Mouse (Mus musculus) intestine, embryonic 16.5 days (tissue): ENCODE measurements at regions not wholly inside any gene's neighbourhood (a gene's known extent, or its start where the extent isn't known, plus 50 kb on each side); places are given as distances from the start of the nearest gene placed in this dataset.

Experiments
- ATAC-seq: fragments of 200-750 bp; cut with Nextera tagmentation; 2 replicates; pipeline ENCODE4 v1.8.0; 2017; ENCODE audit warnings: moderate TSS enrichment, moderate library complexity
- H3K27ac ChIP-seq: fragments of 300-500 bp; sonication (generic); 2 replicates; pipeline ENCODE4 v1.5.1; 2014; ENCODE audit warnings: mild to moderate bottlenecking, low read length
- H3K27me3 ChIP-seq: fragments of 300-500 bp; sonication (generic); replicated peaks from 2 replicates; pipeline ENCODE4 v1.6.1; 2014; ENCODE audit warnings: low read length, control low read depth, mixed read lengths; ENCODE audit not compliant: control insufficient read depth, insufficient read depth
- H3K36me3 ChIP-seq: fragments of 300-500 bp; sonication (generic); 2 replicates; pipeline ENCODE4 v1.6.1; 2014; ENCODE audit warnings: low read length, control low read depth; ENCODE audit not compliant: control insufficient read depth, insufficient read depth
- H3K4me1 ChIP-seq: fragments of 300-500 bp; sonication (generic); 2 replicates; pipeline ENCODE4 v1.6.1; 2014; ENCODE audit warnings: low read length, control low read depth, mixed read lengths; ENCODE audit not compliant: control insufficient read depth, insufficient read depth
- H3K4me2 ChIP-seq: fragments of 300-500 bp; sonication (generic); 2 replicates; pipeline ENCODE4 v1.6.1; 2014; ENCODE audit warnings: low read depth, low read length, control low read depth
- H3K4me3 ChIP-seq: fragments of 300-500 bp; sonication (generic); 2 replicates; pipeline ENCODE4 v1.5.1; 2014; ENCODE audit warnings: mild to moderate bottlenecking, low read length
- H3K9ac ChIP-seq: fragments of 300-500 bp; sonication (generic); 2 replicates; pipeline ENCODE4 v1.6.1; 2014; ENCODE audit warnings: low read depth, low read length
- H3K9me3 ChIP-seq: fragments of 300-500 bp; sonication (generic); 2 replicates; pipeline ENCODE4 v1.6.1; 2016; ENCODE audit warnings: low read length, control low read depth; ENCODE audit not compliant: control insufficient read depth
- WGBS: fragments of 180-500 bp; shearing (Covaris S2); extraction: QIAGEN DNeasy Blood & Tissue Kit; methylation state at CpG from one replicate; pipeline ENCODE4 v1.1.7; 2014; 5-methylcytosine and 5-hydroxymethylcytosine counted together

DNA sequence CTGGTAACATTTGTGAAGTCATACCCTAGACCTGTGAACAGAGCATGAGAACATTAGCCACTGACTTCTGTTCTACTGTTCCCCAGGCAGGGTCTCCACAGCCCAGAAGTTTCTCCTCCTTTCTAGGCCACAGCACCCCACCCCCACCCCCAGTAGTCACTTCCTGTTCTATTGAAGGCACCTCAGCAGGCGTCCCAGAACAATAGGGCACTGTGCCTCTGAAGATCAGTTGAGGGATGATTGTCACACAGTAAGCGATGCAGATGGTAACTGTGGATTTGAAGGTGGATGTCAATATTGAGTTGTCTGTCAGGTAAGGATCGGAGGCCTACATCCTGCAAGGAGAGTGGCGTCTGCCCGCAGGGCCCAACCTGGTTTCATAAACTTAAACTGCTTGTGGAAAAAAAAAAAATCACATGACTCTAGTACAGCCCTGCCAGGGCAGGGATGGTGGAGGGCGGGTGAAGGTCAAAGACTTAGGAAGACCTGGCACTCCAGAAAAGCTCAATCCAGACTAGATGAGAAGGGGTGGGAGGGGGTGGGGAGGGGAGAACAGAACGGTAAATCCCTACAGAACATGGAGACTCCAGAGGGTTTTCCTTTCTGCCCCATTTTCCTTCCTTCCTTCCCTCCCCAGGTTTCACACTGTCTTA, 103.1 kb upstream of the Rybp start:
- no peak overlapping the region for H3K4me3 ChIP-seq
- H3K4me1 ChIP-seq, result peaks cover 5% of the 10 kb centered on the region
- H3K36me3 ChIP-seq, result no peaks in the 10 kb centered on the region
- H3K9me3 ChIP-seq, result no peaks in the 10 kb centered on the region; the same call in 1 of the 2 replicates
- no peaks in the 10 kb centered on the region for H3K27me3 ChIP-seq
- H3K4me2 ChIP-seq, result no peak overlapping the region
- no peak overlapping the region for H3K27ac ChIP-seq
- H3K9ac ChIP-seq, result no peak overlapping the region
- no peak for ATAC-seq
- WGBS, result 81% methylated on average over 7 of the region's 7 CpGs

GRCm38 (mm10) chr6:100387042-100387441, 99.8 kb upstream of the Rybp start:
- H3K27me3 ChIP-seq, result no peaks in the 10 kb centered on the region
- no peaks in the 10 kb centered on the region for H3K36me3 ChIP-seq
- H3K4me3 ChIP-seq, result no peak overlapping the region
- WGBS, result 25% methylated on average over 5 of the region's 5 CpGs
- no peak overlapping the region for H3K27ac ChIP-seq
- peaks cover 8% of the 10 kb centered on the region for H3K4me1 ChIP-seq
- ATAC-seq, result peak; percentile 44; the same call in 1 of the 2 replicates
- no peaks in the 10 kb centered on the region for H3K9me3 ChIP-seq
- no peak overlapping the region for H3K9ac ChIP-seq
- H3K4me2 ChIP-seq, result no peak overlapping the region

DNA sequence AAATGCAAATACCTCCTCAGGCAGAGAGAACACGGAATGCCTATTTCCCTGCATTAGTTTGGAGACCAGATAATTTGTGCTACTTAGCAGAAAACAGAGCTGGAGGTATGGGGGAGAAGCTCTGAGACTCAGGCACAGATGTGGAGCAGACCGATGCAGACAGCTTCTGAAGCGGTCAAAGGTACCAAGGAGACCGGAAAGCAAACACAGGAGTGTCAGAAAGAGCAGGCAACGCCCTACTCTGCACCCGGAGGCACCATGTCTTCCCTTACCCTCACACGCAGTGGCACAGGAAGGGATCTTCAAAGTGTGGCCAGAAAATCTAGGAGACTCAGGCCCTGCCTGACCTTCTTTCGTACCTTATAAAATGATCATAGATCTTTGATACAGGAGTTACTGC, 98.4 kb upstream of the Rybp start:
- peak; percentile 77 for ATAC-seq
- H3K27ac ChIP-seq, result no peak overlapping the region

GRCm38 (mm10) chr6:100381046-100381445, 93.8 kb upstream of the Rybp start:
- ATAC-seq, result no peak
- 86% methylated on average over 5 of the region's 5 CpGs for WGBS
- no peaks in the 10 kb centered on the region for H3K36me3 ChIP-seq

More for the DNA sequence above, 98.4 kb upstream of the Rybp start:
- WGBS, result 49% methylated on average over 8 of the region's 8 CpGs
- Histone ChIP-seq H3K9me3 (no peaks in the 10 kb centered on the region), H3K27me3 (no peaks in the 10 kb centered on the region), H3K4me3 (no peak overlapping the region), H3K4me2 (no peak overlapping the region), H3K4me1 (peaks cover 8% of the 10 kb centered on the region), H3K9ac (no peak overlapping the region), H3K36me3 (no peaks in the 10 kb centered on the region)

DNA sequence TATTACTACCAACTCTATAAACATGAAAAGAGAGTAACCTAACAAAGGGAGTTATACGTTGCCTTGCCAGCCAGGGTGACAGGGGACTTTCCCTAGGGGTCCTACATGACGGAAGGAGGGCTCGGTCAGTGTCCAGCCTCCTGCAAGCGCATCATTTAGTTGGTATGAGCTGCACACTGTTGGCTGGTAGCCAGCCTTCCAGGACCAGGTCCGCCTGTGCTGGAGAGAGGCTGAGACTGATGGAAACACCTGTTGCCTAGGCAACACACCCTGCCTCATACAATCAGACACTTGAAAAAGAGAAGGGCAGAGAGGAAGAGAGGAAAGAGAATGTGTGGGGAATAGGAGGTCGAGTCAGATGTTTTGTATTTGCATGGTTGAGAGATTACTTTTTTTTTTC, 93.3 kb upstream of the Rybp start:
- no peak overlapping the region for H3K4me3 ChIP-seq
- H3K27ac ChIP-seq, result no peak overlapping the region
- peaks cover 14% of the 10 kb centered on the region; the same call in 1 of the 2 replicates for H3K4me1 ChIP-seq
- WGBS, result 38% methylated on average over 6 of the region's 6 CpGs
- H3K9me3 ChIP-seq, result no peaks in the 10 kb centered on the region
- H3K9ac ChIP-seq, result no peak overlapping the region
- H3K4me2 ChIP-seq, result no peak overlapping the region
- no peaks in the 10 kb centered on the region for H3K36me3 ChIP-seq
- 0 out of 2 replicates have a peak, but pooled peaks have one; percentile 22 for ATAC-seq
- no peaks in the 10 kb centered on the region for H3K27me3 ChIP-seq

More at GRCm38 (mm10) chr6:100381046-100381445, 93.8 kb upstream of the Rybp start:
- Histone ChIP-seq H3K9ac (no peak overlapping the region), H3K27me3 (no peaks in the 10 kb centered on the region), H3K4me2 (no peak overlapping the region), H3K9me3 (no peaks in the 10 kb centered on the region), H3K4me1 (peaks cover 18% of the 10 kb centered on the region; the same call in 1 of the 2 replicates), H3K27ac (no peak overlapping the region), H3K4me3 (no peak overlapping the region)

DNA sequence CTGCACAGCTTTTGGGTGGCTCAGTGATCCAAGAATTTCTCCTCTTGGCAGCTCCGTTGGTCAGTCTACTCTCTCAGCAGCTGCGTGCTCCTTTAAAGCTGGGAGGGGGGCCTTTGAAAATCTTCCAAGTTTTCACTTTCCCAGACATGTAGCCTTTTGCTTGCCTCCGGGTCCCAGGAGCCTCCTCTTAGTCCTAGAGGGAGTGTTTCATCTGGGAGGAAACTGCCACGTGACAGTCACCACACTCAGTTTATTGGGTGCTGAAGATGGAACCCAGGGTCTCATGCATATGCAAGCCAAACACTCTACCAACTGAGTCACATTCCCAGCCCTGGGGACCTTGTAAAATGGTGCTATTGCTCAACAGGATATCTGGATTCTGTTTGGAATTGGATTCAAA, 92.5 kb upstream of the Rybp start:
- no peaks in the 10 kb centered on the region for H3K36me3 ChIP-seq
- no peak for ATAC-seq

DNA sequence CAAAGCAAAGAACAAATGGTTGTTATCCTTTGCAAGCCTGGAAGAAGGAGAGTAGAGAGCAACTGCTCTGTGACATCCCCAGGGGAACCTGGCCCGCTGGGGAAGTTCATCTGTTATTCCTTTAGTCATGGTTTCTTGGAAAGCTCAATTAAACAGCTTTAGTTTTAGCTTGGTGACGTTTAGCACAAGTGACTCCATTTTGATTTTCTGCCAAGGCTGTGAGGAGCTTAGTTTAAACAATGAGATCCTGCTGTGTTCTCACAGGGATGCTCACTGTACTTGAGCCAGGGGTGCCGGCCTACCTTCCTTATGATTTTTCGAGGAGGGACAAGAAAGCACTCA, 91.2 kb upstream of the Rybp start:
- 44% methylated on average over 4 of the region's 4 CpGs for WGBS
- no peak for ATAC-seq
- Histone ChIP-seq H3K9ac (no peak overlapping the region), H3K27ac (no peak overlapping the region), H3K4me2 (no peak overlapping the region), H3K9me3 (no peaks in the 10 kb centered on the region), H3K36me3 (no peaks in the 10 kb centered on the region), H3K4me3 (no peak overlapping the region), H3K27me3 (no peaks in the 10 kb centered on the region), H3K4me1 (peaks cover 10% of the 10 kb centered on the region; the same call in 1 of the 2 replicates)

More for the DNA sequence above, 92.5 kb upstream of the Rybp start:
- no peak overlapping the region for H3K9ac ChIP-seq
- no peaks in the 10 kb centered on the region for H3K9me3 ChIP-seq
- H3K4me2 ChIP-seq, result no peak overlapping the region
- H3K4me3 ChIP-seq, result no peak overlapping the region
- no peaks in the 10 kb centered on the region for H3K27me3 ChIP-seq
- WGBS, result 48% methylated on average over 4 of the region's 4 CpGs
- peaks cover 10% of the 10 kb centered on the region; the same call in 1 of the 2 replicates for H3K4me1 ChIP-seq
- H3K27ac ChIP-seq, result no peak overlapping the region

DNA sequence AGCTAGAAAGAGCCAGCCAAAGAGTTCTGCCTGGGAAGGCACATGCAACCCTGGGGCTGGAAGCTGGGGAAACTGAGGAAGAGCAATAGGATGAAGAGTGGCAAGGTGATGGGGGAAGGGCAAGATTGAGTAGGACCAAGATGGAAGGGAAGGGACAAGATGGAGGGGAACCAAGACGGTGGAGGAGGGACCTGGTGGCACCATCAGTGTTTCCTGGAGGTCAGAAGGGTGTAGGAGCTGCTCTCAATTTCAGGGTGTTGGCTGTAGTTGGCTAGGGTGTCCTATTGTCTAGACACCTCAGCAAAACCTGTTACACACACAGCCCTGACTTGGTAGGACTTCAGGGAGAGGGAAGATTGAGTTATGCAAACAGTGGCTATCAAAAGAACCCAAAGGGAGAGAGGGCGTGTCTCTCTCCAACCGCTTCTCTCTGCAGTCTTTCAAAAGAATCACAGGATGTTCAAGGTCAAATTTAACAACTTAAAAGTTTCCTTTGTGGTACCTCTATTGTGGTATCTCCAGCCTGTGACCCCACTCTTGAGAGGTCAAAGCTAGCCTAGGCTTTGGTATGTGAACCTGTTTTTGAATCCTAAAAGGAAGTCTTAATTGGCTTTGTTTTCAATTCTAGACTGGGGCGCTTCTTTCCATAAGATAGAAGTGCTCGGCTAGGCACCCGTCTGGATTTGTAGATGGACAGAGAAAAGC, 90.7 kb upstream of the Rybp start:
- Histone ChIP-seq H3K36me3 (no peaks in the 10 kb centered on the region), H3K9me3 (no peaks in the 10 kb centered on the region), H3K27me3 (no peaks in the 10 kb centered on the region), H3K4me3 (no peak overlapping the region), H3K4me1 (peaks cover 10% of the 10 kb centered on the region; the same call in 1 of the 2 replicates), H3K27ac (no peak overlapping the region), H3K4me2 (no peak overlapping the region), H3K9ac (no peak overlapping the region)
- no peak for ATAC-seq
- WGBS, result 47% methylated on average over 6 of the region's 6 CpGs

DNA sequence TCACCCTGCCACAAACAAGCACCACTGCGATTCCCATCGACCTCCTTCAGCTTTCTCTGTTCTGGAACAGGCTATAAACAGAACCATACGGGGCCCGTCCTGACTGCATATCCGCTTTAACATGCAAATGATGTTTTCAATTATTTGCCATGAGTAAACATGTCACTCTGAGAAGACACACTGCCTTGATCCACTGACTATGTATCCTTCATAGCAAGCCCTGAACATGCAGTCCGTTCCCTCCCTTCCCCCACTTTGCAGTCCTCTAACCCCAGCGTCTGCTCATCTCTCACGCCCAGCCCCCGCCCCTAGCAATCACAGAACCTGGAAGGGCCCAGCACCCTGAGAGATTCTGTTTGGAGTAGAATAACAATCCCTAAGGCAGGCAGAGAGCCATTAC, 89.4 kb upstream of the Rybp start:
- H3K4me2 ChIP-seq, result no peak overlapping the region
- ATAC-seq, result no peak
- H3K4me1 ChIP-seq, result peaks cover 10% of the 10 kb centered on the region; the same call in 1 of the 2 replicates
- H3K9me3 ChIP-seq, result no peaks in the 10 kb centered on the region
- H3K4me3 ChIP-seq, result no peak overlapping the region
- H3K27ac ChIP-seq, result no peak overlapping the region
- H3K9ac ChIP-seq, result no peak overlapping the region
- no peaks in the 10 kb centered on the region for H3K36me3 ChIP-seq
- 16% methylated on average over 9 of the region's 9 CpGs for WGBS
- no peaks in the 10 kb centered on the region for H3K27me3 ChIP-seq
